Mouse (Mus musculus) heart, postnatal 36 days (tissue): Measurements from ENCODE around the gene Bcl2l12. TPM values are rescaled to one million over a fixed set of nuclear protein-coding genes. Genes with fewer than 3 reads are reported as not detected.
A peak's percentile ranks its signal among the peaks of the same experiment; 100 is the strongest.
"Not testable (repeated sequence)": the region's sequence is repeated elsewhere in the genome, so short reads cannot be mapped to it uniquely, and the experiment has no call there.

ENCODE experiments used
- DNase-seq, 2 experiments: peaks; one replicate each; pipeline ENCODE4 v3.0.0; 2021 to 2022
- intact Hi-C: fragments of 180-260 bp; cut with DNase I; formaldehyde crosslinking; loops from one replicate; pipeline ENCODE4 v1.15.1; 2025
- total RNA-seq, 2 experiments: library from RNA; stranded (reverse); gene quantifications; 2 replicates each; pipeline ENCODE4 v1.2.3; 2021

The Bcl2l12 gene
- total RNA-seq: 10 to 100 TPM; 10.2 to 11.2 TPM

DNA sequence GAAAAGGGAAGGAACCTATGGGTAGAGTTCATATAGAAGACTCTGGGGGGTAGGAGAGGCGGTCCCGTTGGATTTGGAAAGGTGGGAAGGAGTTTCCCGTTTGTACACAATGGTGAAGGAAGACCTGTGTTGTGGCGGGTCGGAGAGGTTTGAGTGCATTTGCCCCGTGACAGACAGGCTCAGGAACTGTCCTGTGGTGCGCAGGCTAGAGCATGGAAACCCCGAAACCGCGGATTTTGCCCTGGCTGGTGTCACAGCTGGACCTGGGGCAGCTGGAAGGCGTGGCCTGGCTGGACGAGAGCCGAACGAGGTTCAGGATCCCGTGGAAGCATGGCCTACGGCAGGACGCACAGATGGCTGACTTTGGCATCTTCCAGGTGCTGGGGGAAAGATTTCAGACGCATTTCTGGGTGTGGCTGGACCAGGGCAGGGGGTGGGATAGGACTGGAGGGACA, at the start of gene Bcl2l12:
Gene Bcl2l12 (minus strand): TSS at position 212 of the 455 bp plus-strand sequence.
- intact Hi-C loops: loop anchor here (1.0 kb wide), 1 partner anchor 17 kb away; no protein-coding TSS in a partner anchor

GRCm38 (mm10) chr7:45047491-45047890, 49.0 kb upstream of the Bcl2l12 start:
- intact Hi-C loops: no loop called here
- DNase-seq: no peak

More for the DNA sequence above, at the start of gene Bcl2l12:
- DNase-seq: peak; percentile 56 to 61

DNA sequence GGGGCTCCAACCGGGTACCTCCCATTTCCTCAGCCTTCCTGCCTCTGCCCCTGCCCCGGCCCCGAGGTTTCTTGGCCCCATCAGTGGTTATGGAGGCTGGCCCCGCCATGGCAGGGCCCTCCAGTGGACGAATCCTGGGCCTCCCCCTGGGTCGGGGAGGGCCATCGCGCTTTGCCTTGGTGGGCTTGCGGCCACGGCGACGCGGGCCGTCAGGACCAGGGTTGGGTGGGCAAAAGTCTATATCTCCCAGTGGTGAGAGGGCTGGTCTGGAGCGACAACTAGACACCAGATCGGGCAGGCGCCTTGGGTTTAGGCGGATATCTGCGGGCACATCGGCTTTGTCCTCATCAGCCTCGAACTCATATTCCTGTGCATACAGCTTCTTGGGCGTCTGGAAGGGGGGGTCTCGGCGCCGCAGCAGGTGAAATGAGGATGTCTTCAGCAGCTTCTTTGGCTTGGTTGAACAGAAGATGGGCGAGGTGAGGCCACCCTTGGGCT, 48.4 kb upstream of the Bcl2l12 start:
- intact Hi-C loops: no loop called here

GRCm38 (mm10) chr7:45045741-45046140, 47.2 kb upstream of the Bcl2l12 start:
- intact Hi-C loops: no loop called here
- DNase-seq: no peak

More for the DNA sequence above, 48.4 kb upstream of the Bcl2l12 start:
- no peak for DNase-seq

DNA sequence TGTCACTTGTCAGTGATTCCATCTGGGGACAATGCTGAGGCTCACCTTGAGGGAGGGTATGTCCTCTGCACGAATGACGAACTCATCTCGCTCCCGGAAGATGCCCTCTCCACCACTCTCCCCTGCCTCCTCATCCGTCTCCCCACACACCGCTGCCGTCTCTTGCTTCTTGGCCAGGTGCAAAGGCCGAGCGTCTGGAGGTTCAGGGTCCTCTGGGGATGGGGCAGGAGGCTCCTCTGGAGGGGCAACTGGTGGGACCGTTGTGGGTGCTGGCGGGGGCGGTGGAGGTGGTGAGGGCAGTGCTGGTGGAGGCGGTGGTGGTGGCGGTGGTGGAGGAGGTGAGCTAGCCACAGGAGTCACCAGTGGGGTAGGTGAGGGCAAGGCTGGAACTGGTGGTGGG, 44.8 kb upstream of the Bcl2l12 start:
- intact Hi-C loops: no loop called here
- DNase-seq: no peak

DNA sequence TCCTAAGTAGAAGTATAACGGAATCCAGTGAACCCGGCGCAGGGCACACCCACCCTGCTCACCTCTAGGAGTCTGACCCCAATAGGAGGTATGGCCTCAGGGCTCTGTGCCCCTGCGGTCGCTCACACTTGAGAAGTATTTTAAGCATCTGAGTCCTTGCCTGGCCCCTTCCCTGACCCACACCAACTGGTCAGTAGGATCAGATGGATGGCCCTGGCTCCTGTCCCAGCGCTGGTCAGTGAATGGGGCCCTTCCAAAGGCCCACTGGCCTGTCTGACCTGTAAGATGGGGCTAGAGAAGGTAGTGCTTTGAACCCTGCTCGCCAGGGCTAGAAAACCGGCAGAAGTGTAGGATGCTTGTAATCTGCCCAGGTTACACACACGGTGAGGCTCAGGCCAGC, 42.3 kb upstream of the Bcl2l12 start:
- intact Hi-C loops: no loop called here
- no peak for DNase-seq

DNA sequence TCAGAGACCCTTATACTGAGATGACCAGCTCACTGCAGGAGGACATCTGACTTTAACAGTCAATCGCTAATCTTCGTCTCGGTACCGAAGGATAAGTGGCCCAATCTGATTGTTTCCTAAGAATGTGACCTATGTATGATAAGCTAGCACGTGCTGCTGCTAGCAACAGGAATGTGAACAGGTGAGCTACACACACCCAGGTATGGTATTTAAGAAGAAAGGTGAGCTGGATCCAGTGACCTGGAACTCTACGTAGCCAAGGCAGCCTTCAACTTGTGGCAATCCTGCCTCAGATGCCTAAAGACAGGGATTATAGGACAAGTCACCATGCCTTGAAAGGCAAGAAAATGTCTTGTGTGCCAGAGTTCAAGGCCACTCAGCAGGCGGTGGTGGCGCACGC, 39.9 kb upstream of the Bcl2l12 start:
- intact Hi-C loops: no loop called here
- DNase-seq: no peak

DNA sequence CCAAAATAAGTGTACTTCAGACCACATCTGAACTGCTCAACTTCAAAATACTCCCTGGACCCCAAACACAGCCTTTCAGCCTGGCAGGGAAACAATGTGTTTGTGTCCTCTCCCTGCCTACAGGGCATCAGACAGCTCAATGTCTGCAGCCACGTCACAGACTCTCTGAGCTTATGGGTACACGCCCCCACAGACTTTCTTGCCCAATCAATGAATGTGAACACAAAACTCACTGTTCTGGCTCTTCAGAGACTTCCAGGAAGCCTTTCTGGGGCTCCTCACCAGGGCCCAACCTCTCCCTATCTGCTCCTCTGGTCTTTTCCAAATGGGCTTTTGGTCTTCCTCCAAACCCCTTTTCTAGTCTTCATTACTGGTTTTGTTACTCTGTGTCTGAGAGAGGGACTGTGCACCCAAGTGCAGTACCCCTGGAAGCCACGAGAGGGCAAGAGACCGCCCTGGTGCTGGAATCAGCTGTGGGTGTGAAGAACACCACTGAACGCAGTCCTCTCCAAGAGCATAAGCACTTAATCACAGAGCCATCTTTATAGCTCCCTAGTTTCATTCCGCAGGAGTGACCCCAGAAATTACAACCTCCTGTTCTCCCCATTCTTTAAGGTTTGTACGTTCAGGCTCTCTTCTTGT, 39.3 kb upstream of the Bcl2l12 start:
- DNase-seq: peak; percentile 53 to 66
- intact Hi-C loops: no loop called here

- DNase-seq: no peak
- intact Hi-C loops: no loop called here
These were observed 38.2 kb upstream of the Bcl2l12 start for GRCm38 (mm10) chr7:45036702-45037101.

GRCm38 (mm10) chr7:45035631-45036030, 37.1 kb upstream of the Bcl2l12 start:
- intact Hi-C loops: no loop called here
- DNase-seq: no peak

GRCm38 (mm10) chr7:45033722-45034359, 35.3 kb upstream of the Bcl2l12 start:
- DNase-seq: no peak
- intact Hi-C loops: no loop called here

DNA sequence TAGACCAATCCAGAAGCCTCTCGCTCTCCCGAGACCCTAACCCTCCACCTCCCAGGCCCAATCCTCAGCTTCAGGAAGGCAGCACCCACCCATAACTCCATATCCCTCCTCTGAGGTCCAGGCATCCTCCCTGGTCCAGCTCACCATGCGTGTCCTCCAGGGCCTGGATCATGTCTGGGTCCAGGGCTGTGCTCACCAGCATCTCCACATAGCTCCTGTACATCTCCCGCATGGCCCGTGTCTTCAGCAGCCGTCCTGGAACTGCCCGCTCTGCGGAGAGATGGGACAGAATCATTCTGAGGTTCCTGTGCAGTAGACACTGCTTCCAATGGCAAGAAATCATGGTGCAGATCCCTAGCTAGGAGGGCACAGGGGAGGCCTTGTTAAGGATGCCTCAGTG, 32.3 kb upstream of the Bcl2l12 start:
- no peak for DNase-seq
- intact Hi-C loops: no loop called here

DNA sequence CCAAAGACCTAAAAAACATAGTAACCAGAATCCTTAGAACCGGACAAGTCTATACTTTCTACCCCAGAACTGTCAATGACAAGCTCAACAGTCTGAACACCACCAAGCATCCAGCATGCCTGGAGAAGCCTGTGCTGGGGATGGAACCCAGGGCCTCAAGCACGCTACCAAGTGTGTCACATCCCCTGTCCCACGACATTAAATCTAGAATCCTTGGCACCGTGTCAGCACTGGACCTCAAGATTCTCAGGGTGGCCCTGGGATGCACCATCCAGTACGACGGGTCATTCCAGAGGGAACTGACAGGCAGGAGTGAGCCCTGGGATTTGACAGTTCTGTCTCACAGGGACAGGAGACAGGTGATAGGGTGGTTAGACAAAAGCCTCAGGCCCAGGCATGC, 31.5 kb upstream of the Bcl2l12 start:
- intact Hi-C loops: no loop called here
- DNase-seq: no peak

- DNase-seq: no peak
- intact Hi-C loops: no loop called here
These were observed 29.8 kb upstream of the Bcl2l12 start for GRCm38 (mm10) chr7:45028351-45028750.

- intact Hi-C loops: no loop called here
- DNase-seq: no peak
These were observed 29.2 kb upstream of the Bcl2l12 start for GRCm38 (mm10) chr7:45027761-45028160.

DNA sequence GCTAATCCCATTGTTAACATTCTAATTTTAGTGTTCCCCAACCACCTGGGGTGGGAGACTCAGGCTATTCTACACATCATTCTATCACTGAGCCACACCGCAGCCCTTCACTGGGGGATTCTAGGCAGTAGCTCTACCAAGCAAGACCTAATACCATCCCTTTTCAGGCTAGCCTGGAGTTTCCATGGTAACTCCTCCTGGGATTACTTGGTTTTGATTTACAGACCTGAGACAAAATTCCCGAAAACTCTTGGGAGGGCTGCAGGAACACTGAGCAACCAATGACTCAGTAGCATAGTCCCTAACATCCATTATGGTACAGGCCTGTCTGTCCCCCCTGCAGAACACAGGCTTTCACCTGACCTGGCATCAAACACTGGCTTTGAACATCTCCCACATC, 27.7 kb upstream of the Bcl2l12 start:
- no peak for DNase-seq
- intact Hi-C loops: no loop called here

GRCm38 (mm10) chr7:45025601-45026220, 27.2 kb upstream of the Bcl2l12 start:
- intact Hi-C loops: no loop called here

DNA sequence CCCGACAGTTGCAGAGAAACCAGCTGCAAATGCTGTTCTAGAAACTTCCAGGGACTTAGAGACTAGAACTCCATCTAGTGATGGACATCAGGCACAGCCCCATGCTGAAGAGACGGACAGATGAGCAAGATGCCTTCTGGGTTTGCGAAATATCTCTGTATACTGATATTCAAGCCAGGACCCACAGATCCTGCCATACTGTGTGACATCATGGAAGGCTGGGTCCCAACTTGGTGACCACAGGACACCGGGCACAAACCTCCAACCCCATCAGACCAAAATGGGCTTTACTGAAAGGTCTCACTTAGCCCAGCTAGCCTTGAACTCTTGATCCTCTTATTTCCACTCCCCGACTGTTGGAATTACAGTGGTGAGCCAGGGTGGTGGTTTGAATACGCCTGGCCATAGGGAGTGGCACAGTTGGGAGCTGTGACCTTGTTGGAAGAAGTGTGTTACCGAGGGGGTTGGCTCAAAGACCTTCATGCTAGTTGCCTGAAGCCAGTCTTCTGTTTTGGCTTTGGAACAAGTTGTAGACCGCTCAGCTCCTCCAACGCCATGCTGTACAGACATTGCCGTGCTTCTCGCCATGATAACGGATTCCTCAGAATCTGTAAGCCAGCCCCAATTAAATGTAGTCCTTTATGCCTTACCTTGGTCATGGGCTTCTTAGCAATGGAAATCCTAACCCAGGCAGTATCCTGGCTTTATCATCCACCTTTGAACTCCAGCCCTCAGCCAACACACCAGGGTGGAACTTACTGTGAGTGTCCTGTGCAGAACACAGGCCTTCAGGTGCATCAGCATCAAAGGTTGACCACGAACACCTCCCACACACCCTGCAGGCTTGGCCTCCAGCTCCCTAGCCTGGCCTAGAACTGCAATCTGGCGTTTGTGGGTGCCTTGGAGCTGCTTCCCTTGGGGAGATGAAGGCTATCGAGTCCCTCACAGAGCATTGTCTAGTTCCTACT, 26.1 kb upstream of the Bcl2l12 start:
- no peak for DNase-seq
- intact Hi-C loops: no loop called here

More at GRCm38 (mm10) chr7:45025601-45026220, 27.2 kb upstream of the Bcl2l12 start:
- no peak for DNase-seq

DNA sequence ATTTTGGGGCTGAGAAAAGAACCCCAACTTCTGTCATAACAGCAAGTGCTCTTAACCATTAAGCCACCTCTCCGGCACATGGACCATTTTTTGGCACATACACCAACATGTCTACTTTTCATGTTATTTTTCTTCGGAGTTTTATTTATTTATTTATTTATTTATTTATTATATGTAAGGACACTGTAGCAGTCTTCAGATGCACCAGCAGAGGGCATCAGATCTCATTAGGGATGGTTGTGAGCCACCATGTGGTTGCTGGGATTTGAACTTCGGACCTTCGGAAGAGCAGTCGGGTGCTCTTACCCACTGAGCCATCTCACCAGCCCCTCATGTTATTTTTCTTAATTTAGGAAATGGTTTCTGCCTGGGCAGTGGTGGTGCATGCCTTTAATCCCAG, 25.2 kb upstream of the Bcl2l12 start:
- intact Hi-C loops, DNase-seq: not testable (repeated sequence)

GRCm38 (mm10) chr7:45020225-45020624, 21.7 kb upstream of the Bcl2l12 start:
- DNase-seq: no peak
- intact Hi-C loops: no loop called here
